Mouse (Mus musculus) brain, adult 2 months (tissue): ENCODE measurements at regions not wholly inside any gene's neighbourhood (a gene's known extent, or its start where the extent isn't known, plus 50 kb on each side); places are given as distances from the start of the nearest gene placed in this dataset.
A peak's percentile ranks its signal among the peaks of the same experiment; 100 is the strongest.

Experiments used
- DNase-seq: peaks from one replicate; pipeline ENCODE4 v3.0.0; 2011; ENCODE audit warnings: low read depth, low spot score

GRCm38 (mm10) chr10:91591398-91591811 lies 410.3 kb upstream of the Tmpo start:
- peak; percentile 77 for DNase-seq

GRCm38 (mm10) chr10:91583204-91583603 lies 402.1 kb upstream of the Tmpo start:
- no peak for DNase-seq

- no peak for DNase-seq
These were observed 399.8 kb upstream of the Tmpo start for GRCm38 (mm10) chr10:91580959-91581358.

- DNase-seq: peak; percentile 22
These were observed 394.4 kb upstream of the Tmpo start for GRCm38 (mm10) chr10:91575323-91576064.

- peak; percentile 17 for DNase-seq
These were observed 391.7 kb upstream of the Tmpo start for GRCm38 (mm10) chr10:91572796-91573195.

GRCm38 (mm10) chr10:91569046-91569445 lies 387.9 kb upstream of the Tmpo start:
- no peak for DNase-seq

- no peak for DNase-seq
These were observed 385.1 kb upstream of the Tmpo start for GRCm38 (mm10) chr10:91566116-91566774.

GRCm38 (mm10) chr10:91559307-91559706 lies 378.2 kb upstream of the Tmpo start:
- DNase-seq: peak; percentile 28

- no peak for DNase-seq
These were observed 367.0 kb upstream of the Tmpo start for GRCm38 (mm10) chr10:91548071-91548470.

GRCm38 (mm10) chr10:91546140-91546539 lies 365.0 kb upstream of the Tmpo start:
- DNase-seq: peak; percentile 82

- DNase-seq: no peak
These were observed 364.3 kb upstream of the Tmpo start for GRCm38 (mm10) chr10:91545421-91545820.

- DNase-seq: no peak
These were observed 362.2 kb upstream of the Tmpo start for GRCm38 (mm10) chr10:91543167-91543918.

- DNase-seq: no peak
These were observed 361.1 kb upstream of the Tmpo start for GRCm38 (mm10) chr10:91542201-91542604.

- DNase-seq: no peak
These were observed 356.1 kb upstream of the Tmpo start for GRCm38 (mm10) chr10:91537241-91537640.

GRCm38 (mm10) chr10:91535392-91535791 lies 354.3 kb upstream of the Tmpo start:
- no peak for DNase-seq

GRCm38 (mm10) chr10:91528305-91528704 lies 347.2 kb upstream of the Tmpo start:
- no peak for DNase-seq

- no peak for DNase-seq
These were observed 340.1 kb upstream of the Tmpo start for GRCm38 (mm10) chr10:91521168-91521567.

- DNase-seq: no peak
These were observed 333.9 kb upstream of the Tmpo start for GRCm38 (mm10) chr10:91515021-91515371.

- DNase-seq: peak; percentile 60
These were observed 333.3 kb upstream of the Tmpo start for GRCm38 (mm10) chr10:91514163-91515020.

GRCm38 (mm10) chr10:91507038-91507437 lies 325.9 kb upstream of the Tmpo start:
- no peak for DNase-seq

- peak; percentile 59 for DNase-seq
These were observed 323.8 kb upstream of the Tmpo start for GRCm38 (mm10) chr10:91504891-91505290.

GRCm38 (mm10) chr10:91498543-91498942 lies 317.4 kb upstream of the Tmpo start:
- DNase-seq: no peak
